Mouse (Mus musculus): ENCODE measurements around the gene Nrde2.

- TF ChIP-seq CTCF (IDR thresholded peaks at IDR 0.05; ENCODE audit: low read depth) (peak; percentile 54), EP300 (IDR thresholded peaks at IDR 0.05; ENCODE audit: low read depth) (no peak)
Observed at GRCm38 (mm10) chr12:100124913-100125798, 34.3 kb downstream of the Nrde2 start.
